Mouse (Mus musculus): Measurements from ENCODE around the gene Bod1l. TPM values are rescaled to one million over a fixed set of nuclear protein-coding genes. Genes with fewer than 3 reads are reported as not detected.

Bod1l gene
- polyA plus RNA-seq, 1 experiment from 2014 or later: 14.4 TPM

DNA sequence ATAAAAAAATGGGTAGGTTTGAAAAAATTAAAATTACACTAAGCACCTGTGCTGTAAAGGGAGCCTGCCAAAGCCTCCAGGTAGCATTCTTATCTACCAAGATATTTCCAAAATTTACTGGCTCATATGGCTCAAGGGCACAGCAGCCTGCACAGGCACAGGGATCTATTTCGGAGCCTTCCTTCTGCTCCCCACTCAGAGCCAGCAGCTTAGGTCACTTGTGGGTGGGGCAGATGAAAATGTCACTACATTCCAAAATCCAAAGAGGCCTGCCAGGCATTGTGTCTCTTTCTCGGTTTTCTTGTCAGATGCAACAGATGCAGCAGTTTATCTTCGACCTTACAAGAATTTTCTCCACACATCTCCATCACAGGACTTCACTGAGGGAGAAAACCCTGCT, 64.1 kb downstream of the Bod1l start:
- ATAC-seq (ENCODE audit: insufficient read depth, low FRiP score): no peak
- H3K9me3 ChIP-seq (replicated peaks; ENCODE audit: control insufficient read depth, low read length): no peaks in the 10 kb centered on the region
- H3K27me3 ChIP-seq (ENCODE audit: control insufficient read depth, insufficient read depth, low read length): no peaks in the 10 kb centered on the region
- H3K27ac ChIP-seq (ENCODE audit: low read length): no peak overlapping the region
- H3K4me2 ChIP-seq (ENCODE audit: low read depth, low read length): no peak overlapping the region
- WGBS: 66% methylated on average over 3 of the region's 3 CpGs
- no peak overlapping the region for H3K4me3 ChIP-seq (replicated peaks; ENCODE audit: low read length)
- no peaks in the 10 kb centered on the region for H3K4me1 ChIP-seq (ENCODE audit: control insufficient read depth, insufficient read depth, low read length)
- H3K9ac ChIP-seq (ENCODE audit: low read length): no peak overlapping the region
- H3K36me3 ChIP-seq (ENCODE audit: control insufficient read depth, insufficient read depth, low read length): no peaks in the 10 kb centered on the region

DNA sequence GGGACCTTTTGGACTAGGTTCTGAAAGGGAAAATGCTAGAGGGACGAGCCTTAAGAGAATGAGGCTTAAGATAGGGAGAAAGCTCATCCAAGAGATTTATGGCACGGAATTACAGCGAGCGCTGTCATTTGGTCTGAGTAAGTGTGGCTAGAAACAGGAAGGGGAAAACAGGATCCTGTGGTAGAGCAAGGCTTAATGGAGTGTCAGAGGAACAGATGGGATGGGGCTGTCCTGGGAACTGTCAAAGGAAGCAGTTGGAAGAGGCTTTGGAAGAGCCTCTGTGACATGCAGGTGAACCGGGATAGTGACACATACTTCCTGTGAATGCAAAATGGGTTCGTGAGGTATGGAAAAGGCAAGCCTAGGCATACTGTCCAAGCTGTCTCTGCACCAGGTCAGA, 68.4 kb downstream of the Bod1l start:
- ATAC-seq (ENCODE audit: insufficient read depth, low FRiP score): peak; percentile 33; the same call in 1 of the 2 replicates
- no peak overlapping the region for H3K4me3 ChIP-seq (replicated peaks; ENCODE audit: low read length)
- WGBS: 38% methylated on average over 6 of the region's 6 CpGs
- H3K9me3 ChIP-seq (replicated peaks; ENCODE audit: control insufficient read depth, low read length): no peaks in the 10 kb centered on the region
- no peak overlapping the region for H3K27ac ChIP-seq (ENCODE audit: low read length)
- H3K27me3 ChIP-seq (ENCODE audit: control insufficient read depth, insufficient read depth, low read length): no peaks in the 10 kb centered on the region
- H3K4me1 ChIP-seq (ENCODE audit: control insufficient read depth, insufficient read depth, low read length): no peaks in the 10 kb centered on the region
- no peak overlapping the region for H3K9ac ChIP-seq (ENCODE audit: low read length)
- H3K4me2 ChIP-seq (ENCODE audit: low read depth, low read length): no peak overlapping the region
- H3K36me3 ChIP-seq (ENCODE audit: control insufficient read depth, insufficient read depth, low read length): no peaks in the 10 kb centered on the region

DNA sequence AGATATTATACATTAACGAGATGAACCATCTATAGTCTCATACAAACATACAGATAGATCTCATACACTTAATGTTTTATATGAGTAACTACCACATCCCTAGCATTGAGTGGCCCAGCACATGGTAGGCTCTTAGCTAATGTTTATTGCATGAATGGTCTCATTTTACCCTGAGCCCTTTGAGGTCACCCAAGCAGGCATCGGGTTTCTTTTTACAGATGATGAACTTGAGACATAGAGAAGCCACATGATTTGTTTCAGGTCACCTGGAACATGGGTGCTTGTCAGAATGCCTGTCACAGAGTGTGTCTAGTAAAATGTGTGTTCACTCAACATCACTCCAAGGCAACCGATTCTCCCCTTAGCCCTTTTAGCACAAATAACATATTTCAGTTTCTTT, 68.8 kb downstream of the Bod1l start:
- Histone ChIP-seq H3K27me3 (ENCODE audit: control insufficient read depth, insufficient read depth, low read length) (no peaks in the 10 kb centered on the region), H3K9me3 (replicated peaks; ENCODE audit: control insufficient read depth, low read length) (no peaks in the 10 kb centered on the region), H3K9ac (ENCODE audit: low read length) (no peak overlapping the region), H3K27ac (ENCODE audit: low read length) (no peak overlapping the region), H3K4me3 (replicated peaks; ENCODE audit: low read length) (no peak overlapping the region), H3K36me3 (ENCODE audit: control insufficient read depth, insufficient read depth, low read length) (no peaks in the 10 kb centered on the region), H3K4me2 (ENCODE audit: low read depth, low read length) (no peak overlapping the region), H3K4me1 (ENCODE audit: control insufficient read depth, insufficient read depth, low read length) (no peaks in the 10 kb centered on the region)
- no peak for ATAC-seq (ENCODE audit: insufficient read depth, low FRiP score)
- WGBS: 41% methylated on average over 3 of the region's 3 CpGs

DNA sequence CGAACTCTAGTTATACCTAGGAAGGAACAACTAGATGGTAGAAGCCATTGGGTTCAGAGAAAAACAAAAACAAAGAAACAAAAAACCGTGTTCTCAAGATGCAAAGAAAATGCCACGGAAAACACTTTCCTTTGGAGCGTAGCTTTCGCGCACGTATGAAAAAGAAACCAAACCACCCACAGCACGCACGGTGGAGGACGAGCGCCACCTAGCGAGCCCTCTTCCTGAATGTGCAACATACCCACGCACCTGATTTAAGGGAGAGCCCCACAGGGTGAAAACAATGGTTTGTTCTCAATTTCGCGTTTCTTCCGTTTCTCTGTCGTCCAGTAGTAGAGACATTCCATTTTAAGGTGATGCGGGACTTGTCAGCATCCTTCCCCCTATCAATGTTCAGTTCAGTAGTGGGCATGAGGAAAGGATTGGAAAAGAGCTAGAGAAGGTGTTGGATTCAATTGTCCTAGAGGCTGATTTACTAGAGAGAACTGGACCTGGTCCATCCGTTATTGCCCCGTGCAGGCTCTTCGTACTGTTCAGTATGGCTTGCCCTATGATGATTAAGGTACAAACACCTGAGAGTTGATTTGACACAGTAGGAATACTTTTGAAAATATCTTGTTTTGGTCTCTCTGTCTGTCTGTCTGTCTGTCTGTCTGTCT, 75.6 kb downstream of the Bod1l start:
- H3K4me1 ChIP-seq (ENCODE audit: control insufficient read depth, insufficient read depth, low read length): peaks cover 5% of the 10 kb centered on the region; the same call in 1 of the 2 replicates
- peak overlapping the region; percentile 55 for H3K4me2 ChIP-seq (ENCODE audit: low read depth, low read length)
- H3K36me3 ChIP-seq (ENCODE audit: control insufficient read depth, insufficient read depth, low read length): no peaks in the 10 kb centered on the region
- WGBS: 5% methylated on average over 21 of the region's 21 CpGs
- ATAC-seq (ENCODE audit: insufficient read depth, low FRiP score): peak; percentile 48; the same call in 1 of the 2 replicates
- peak overlapping the region; percentile 44 for H3K4me3 ChIP-seq (replicated peaks; ENCODE audit: low read length)
- no peaks in the 10 kb centered on the region for H3K9me3 ChIP-seq (replicated peaks; ENCODE audit: control insufficient read depth, low read length)
- H3K27me3 ChIP-seq (ENCODE audit: control insufficient read depth, insufficient read depth, low read length): peaks cover 31% of the 10 kb centered on the region
- no peak overlapping the region for H3K9ac ChIP-seq (ENCODE audit: low read length)
- no peak overlapping the region for H3K27ac ChIP-seq (ENCODE audit: low read length)

DNA sequence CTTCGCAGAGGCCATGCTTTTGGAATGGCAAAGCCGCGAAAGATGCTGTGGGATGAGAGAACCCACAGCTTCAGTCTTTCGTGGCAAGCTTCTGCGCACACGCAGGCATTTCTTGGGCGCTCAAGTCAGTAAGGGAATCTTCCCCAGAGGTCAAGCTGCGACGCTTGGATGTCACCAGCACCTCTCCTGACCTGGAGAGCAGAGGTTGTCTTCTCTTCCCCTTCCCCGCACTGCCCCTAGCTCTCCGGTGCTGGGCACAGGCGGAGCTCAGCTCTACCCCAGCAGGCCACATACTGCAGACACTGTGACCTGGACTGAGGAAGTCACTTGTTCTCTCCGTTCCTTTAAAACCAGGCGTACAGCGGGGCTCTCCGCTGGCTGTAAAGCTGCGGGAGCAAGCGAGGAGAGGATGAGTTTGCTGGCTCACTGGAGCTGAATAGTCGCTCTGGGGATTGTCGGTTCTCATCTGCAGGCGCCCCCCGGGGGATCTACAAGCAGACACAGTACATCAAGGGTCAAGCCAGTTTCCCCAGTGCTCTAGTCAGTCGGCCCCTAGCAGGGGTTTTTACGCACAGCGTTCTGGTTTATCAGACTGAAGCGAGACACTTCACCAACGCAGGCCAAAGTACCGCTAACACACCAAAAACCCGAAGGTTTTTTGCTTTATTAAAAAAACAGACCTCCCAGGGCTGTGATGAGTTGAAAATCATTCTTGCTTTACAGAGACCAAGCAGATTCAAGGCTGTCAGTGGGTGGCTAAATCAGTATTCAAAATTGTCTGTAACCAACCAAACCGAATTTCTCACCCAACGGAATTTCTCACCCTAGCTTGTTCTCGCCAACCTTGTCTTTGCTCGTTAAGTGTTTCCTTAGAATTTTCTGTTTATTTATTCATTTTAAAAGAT, 76.6 kb downstream of the Bod1l start:
- H3K27me3 ChIP-seq (ENCODE audit: control insufficient read depth, insufficient read depth, low read length): peaks cover 41% of the 10 kb centered on the region
- ATAC-seq (ENCODE audit: insufficient read depth, low FRiP score): no peak
- no peak overlapping the region for H3K27ac ChIP-seq (ENCODE audit: low read length)
- 18% methylated on average over 33 of the region's 33 CpGs for WGBS
- H3K4me3 ChIP-seq (replicated peaks; ENCODE audit: low read length): peak overlapping the region; percentile 44
- no peaks in the 10 kb centered on the region for H3K9me3 ChIP-seq (replicated peaks; ENCODE audit: control insufficient read depth, low read length)
- H3K9ac ChIP-seq (ENCODE audit: low read length): 0 out of 2 replicates have a peak overlapping the region, but pooled peaks have one; percentile 24
- H3K36me3 ChIP-seq (ENCODE audit: control insufficient read depth, insufficient read depth, low read length): no peaks in the 10 kb centered on the region
- peak overlapping the region; percentile 55 for H3K4me2 ChIP-seq (ENCODE audit: low read depth, low read length)
- H3K4me1 ChIP-seq (ENCODE audit: control insufficient read depth, insufficient read depth, low read length): peaks cover 5% of the 10 kb centered on the region; the same call in 1 of the 2 replicates

DNA sequence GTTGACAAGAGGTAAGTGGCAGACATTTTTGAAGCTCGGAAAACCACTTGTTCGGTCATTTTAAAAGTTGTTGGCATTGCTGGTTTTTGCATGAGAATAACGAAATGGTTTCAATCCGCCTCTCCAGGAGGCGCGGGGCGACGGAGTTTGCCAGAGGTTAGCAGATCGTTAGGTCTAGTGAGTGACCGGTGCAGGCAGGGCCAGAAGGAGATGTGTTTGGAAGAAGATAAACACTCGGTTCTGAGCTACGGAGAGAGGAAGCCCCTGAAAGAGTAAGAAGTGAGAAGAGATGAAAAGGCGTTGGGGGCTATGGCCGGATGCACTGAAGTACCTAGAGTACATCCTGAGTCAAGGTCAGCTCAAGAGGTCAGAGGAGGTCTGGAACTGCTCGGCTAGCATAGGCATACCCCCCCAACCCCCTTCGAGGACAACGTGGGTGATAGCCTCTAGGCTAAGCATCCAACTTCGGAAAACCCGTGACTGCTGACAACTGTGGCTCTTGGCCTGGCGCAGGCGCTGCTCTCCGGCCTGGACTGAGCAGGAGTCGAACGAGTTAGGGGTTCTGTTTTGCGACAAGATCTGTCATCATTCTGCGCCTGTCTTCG, 77.6 kb downstream of the Bod1l start:
- no peak overlapping the region for H3K9ac ChIP-seq (ENCODE audit: low read length)
- H3K27me3 ChIP-seq (ENCODE audit: control insufficient read depth, insufficient read depth, low read length): peaks cover 50% of the 10 kb centered on the region
- ATAC-seq (ENCODE audit: insufficient read depth, low FRiP score): no peak
- no peak overlapping the region for H3K27ac ChIP-seq (ENCODE audit: low read length)
- no peaks in the 10 kb centered on the region for H3K36me3 ChIP-seq (ENCODE audit: control insufficient read depth, insufficient read depth, low read length)
- H3K4me3 ChIP-seq (replicated peaks; ENCODE audit: low read length): peak overlapping the region; percentile 15; the same call in 1 of the 2 replicates
- no peaks in the 10 kb centered on the region for H3K9me3 ChIP-seq (replicated peaks; ENCODE audit: control insufficient read depth, low read length)
- H3K4me1 ChIP-seq (ENCODE audit: control insufficient read depth, insufficient read depth, low read length): peaks cover 5% of the 10 kb centered on the region; the same call in 1 of the 2 replicates
- peak overlapping the region; percentile 14; the same call in 1 of the 2 replicates for H3K4me2 ChIP-seq (ENCODE audit: low read depth, low read length)
- WGBS: 16% methylated on average over 27 of the region's 27 CpGs

DNA sequence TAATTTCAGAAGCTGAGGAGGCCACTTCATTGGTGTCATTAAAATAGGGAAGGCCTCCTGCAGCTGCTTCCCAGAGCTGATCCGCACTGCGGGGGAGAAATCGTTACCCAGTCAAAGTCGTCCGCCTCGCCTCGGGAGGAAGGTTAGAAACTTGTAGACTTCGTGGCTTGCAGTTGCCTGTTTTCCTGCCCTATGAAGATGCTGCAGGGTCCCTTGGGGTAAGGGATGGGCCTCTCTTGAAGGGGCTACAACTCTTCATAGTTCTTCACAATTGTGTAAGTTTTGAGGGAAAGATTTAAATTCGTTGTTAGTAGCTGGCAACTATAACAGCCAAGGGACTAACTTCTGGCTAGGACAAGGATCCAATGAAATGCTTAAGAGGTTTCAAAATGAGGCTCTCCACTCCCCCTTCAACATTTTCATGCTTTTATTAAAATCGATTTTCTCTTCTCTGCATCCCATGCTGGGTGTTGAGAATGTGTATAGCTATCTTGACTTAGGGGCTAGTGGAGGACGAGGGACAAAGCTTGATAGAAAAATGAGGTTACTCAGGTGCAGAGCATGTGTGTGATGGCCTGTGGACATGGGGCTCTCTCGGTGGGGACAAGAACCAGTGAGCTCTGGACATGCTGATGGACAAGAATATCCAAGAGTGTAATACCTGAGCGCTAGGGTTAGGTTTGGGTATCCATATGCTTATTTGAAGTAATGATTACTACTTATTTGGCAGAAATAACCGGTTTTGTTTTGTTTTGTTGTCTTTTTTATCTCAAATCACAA, 78.3 kb downstream of the Bod1l start:
- H3K36me3 ChIP-seq (ENCODE audit: control insufficient read depth, insufficient read depth, low read length): no peaks in the 10 kb centered on the region
- ATAC-seq (ENCODE audit: insufficient read depth, low FRiP score): no peak
- WGBS: 12% methylated on average over 14 of the region's 14 CpGs
- H3K4me1 ChIP-seq (ENCODE audit: control insufficient read depth, insufficient read depth, low read length): peaks cover 5% of the 10 kb centered on the region; the same call in 1 of the 2 replicates
- H3K9me3 ChIP-seq (replicated peaks; ENCODE audit: control insufficient read depth, low read length): no peaks in the 10 kb centered on the region
- H3K27me3 ChIP-seq (ENCODE audit: control insufficient read depth, insufficient read depth, low read length): peaks cover 57% of the 10 kb centered on the region
- H3K27ac ChIP-seq (ENCODE audit: low read length): no peak overlapping the region
- no peak overlapping the region for H3K9ac ChIP-seq (ENCODE audit: low read length)
- H3K4me2 ChIP-seq (ENCODE audit: low read depth, low read length): 0 out of 2 replicates have a peak overlapping the region, but pooled peaks have one; percentile 14
- no peak overlapping the region for H3K4me3 ChIP-seq (replicated peaks; ENCODE audit: low read length)

Data from stomach, embryonic 16.5 days (tissue).